Mouse (Mus musculus) lung, postnatal 0 days (tissue): ENCODE data around the gene Rab27a.

Experiments
- CTCF ChIP-seq: IDR thresholded peaks from 2 replicates; pipeline ENCODE4 v1.5.1; 2016; ENCODE audit warnings: antibody characterized with exemption, mild to moderate bottlenecking
- EP300 ChIP-seq: IDR thresholded peaks from 2 replicates; pipeline ENCODE4 v1.6.1; 2016; ENCODE audit warnings: antibody characterized with exemption, mild to moderate bottlenecking, control low read depth

- TF ChIP-seq CTCF (no peak), EP300 (no peak)
Observed at GRCm38 (mm10) chr9:73025818-73026636, 18.6 kb upstream of the Rab27a start.
